Mouse (Mus musculus) adipocyte (in vitro differentiated cells): ENCODE results near the gene Nid2.

Experiments used
- DNase-seq: peaks from one replicate; pipeline ENCODE4 v3.0.0-alpha.2; 2016; ENCODE audit warnings: low spot score

The Nid2 gene

GRCm38 (mm10) chr14:19785797-19786588 lies 34.9 kb downstream of the Nid2 start:
- peak; percentile 36 for DNase-seq

GRCm38 (mm10) chr14:19788443-19788842 lies 37.4 kb downstream of the Nid2 start:
- no peak for DNase-seq

GRCm38 (mm10) chr14:19794881-19795280 lies 43.8 kb downstream of the Nid2 start:
- DNase-seq: no peak

- no peak for DNase-seq
These were observed 45.7 kb downstream of the Nid2 start for GRCm38 (mm10) chr14:19796541-19797304.

- no peak for DNase-seq
These were observed 49.4 kb downstream of the Nid2 start for GRCm38 (mm10) chr14:19800485-19800884.

- DNase-seq: peak; percentile 38
These were observed 50.6 kb downstream of the Nid2 start for GRCm38 (mm10) chr14:19801474-19802215.

- DNase-seq: no peak
These were observed 52.2 kb downstream of the Nid2 start for GRCm38 (mm10) chr14:19803222-19803621.

- DNase-seq: no peak
These were observed 52.6 kb downstream of the Nid2 start for GRCm38 (mm10) chr14:19803623-19804022.

GRCm38 (mm10) chr14:19807339-19807738 lies 56.3 kb downstream of the Nid2 start:
- DNase-seq: peak; percentile 92

GRCm38 (mm10) chr14:19807858-19808257 lies 56.8 kb downstream of the Nid2 start:
- DNase-seq: no peak

GRCm38 (mm10) chr14:19809934-19810333 lies 58.9 kb downstream of the Nid2 start:
- DNase-seq: peak; percentile 18

- DNase-seq: no peak
These were observed 62.0 kb downstream of the Nid2 start for GRCm38 (mm10) chr14:19813061-19813460.

GRCm38 (mm10) chr14:19817949-19818348 lies 66.9 kb downstream of the Nid2 start:
- peak; percentile 81 for DNase-seq

GRCm38 (mm10) chr14:19821686-19822085 lies 70.6 kb downstream of the Nid2 start:
- DNase-seq: no peak

- DNase-seq: peak; percentile 88
These were observed 72.5 kb downstream of the Nid2 start, which contains the start of gene Rtraf for GRCm38 (mm10) chr14:19823321-19824142. Gene Rtraf, minus strand, starts transcription at chr14:19823824.

- DNase-seq: no peak
These were observed 74.4 kb downstream of the Nid2 start for GRCm38 (mm10) chr14:19825481-19825880.

- no peak for DNase-seq
These were observed 85.2 kb downstream of the Nid2 start for GRCm38 (mm10) chr14:19836289-19836688.

GRCm38 (mm10) chr14:19839600-19840332 lies 88.7 kb downstream of the Nid2 start:
- peak; percentile 75 for DNase-seq

GRCm38 (mm10) chr14:19853471-19853870 lies 102.4 kb downstream of the Nid2 start:
- no peak for DNase-seq

- no peak for DNase-seq
These were observed 107.2 kb downstream of the Nid2 start for GRCm38 (mm10) chr14:19858279-19858678.
